Mouse (Mus musculus): ENCODE data around the gene Npr2. TPM values are rescaled to one million over a fixed set of nuclear protein-coding genes. Genes with fewer than 3 reads are reported as not detected.
A peak's percentile ranks its signal among the peaks of the same experiment; 100 is the strongest.
"Not testable (repeated sequence)": the region's sequence is repeated elsewhere in the genome, so short reads cannot be mapped to it uniquely, and the experiment has no call there.

The Npr2 gene
- 10 to 100 TPM; 49.0 to 50.1 TPM for total RNA-seq (2021)

- intact Hi-C loops (cut with DNase I): loop anchor here (1.0 to 5.0 kb wide), 3 partner anchors 25 to 231 kb away; partner anchors contain the start of gene Hint2
- peak; percentile 14 to 31 for DNase-seq (ENCODE audit: low spot score in 2 of 2)
Measured at GRCm38 (mm10) chr4:43631046-43631955, at the start of gene Npr2. TSS of gene Npr2 (plus strand) at chr4:43631935.

- intact Hi-C loops (cut with DNase I): no loop called here
- DNase-seq (ENCODE audit: low spot score in 2 of 2): no peak
Measured at GRCm38 (mm10) chr4:43582241-43582640, 49.5 kb upstream of the Npr2 start.

GRCm38 (mm10) chr4:43583421-43583820 lies 48.3 kb upstream of the Npr2 start:
- intact Hi-C loops (cut with DNase I): no loop called here
- DNase-seq (ENCODE audit: low spot score in 2 of 2): no peak

GRCm38 (mm10) chr4:43584444-43585416 lies 47.0 kb upstream of the Npr2 start, which contains the start of gene Msmp:
TSS of gene Msmp (minus strand) at chr4:43584494.
- intact Hi-C loops (cut with DNase I): no loop called here
- DNase-seq (ENCODE audit: low spot score in 2 of 2): no peak

- intact Hi-C loops (cut with DNase I): no loop called here
- no peak for DNase-seq (ENCODE audit: low spot score in 2 of 2)
Measured at GRCm38 (mm10) chr4:43585682-43586081, 46.1 kb upstream of the Npr2 start.

- DNase-seq (ENCODE audit: low spot score in 2 of 2): no peak
- intact Hi-C loops (cut with DNase I): no loop called here
Measured at GRCm38 (mm10) chr4:43586411-43586810, 45.3 kb upstream of the Npr2 start.

GRCm38 (mm10) chr4:43587681-43588080 lies 44.1 kb upstream of the Npr2 start:
- intact Hi-C loops (cut with DNase I): no loop called here
- DNase-seq (ENCODE audit: low spot score in 2 of 2): no peak

- intact Hi-C loops (cut with DNase I): no loop called here
Measured at GRCm38 (mm10) chr4:43591543-43591942, 40.2 kb upstream of the Npr2 start.

GRCm38 (mm10) chr4:43591961-43592360 lies 39.8 kb upstream of the Npr2 start:
- intact Hi-C loops (cut with DNase I): no loop called here
- DNase-seq (ENCODE audit: low spot score in 2 of 2): no peak

More at GRCm38 (mm10) chr4:43591543-43591942, 40.2 kb upstream of the Npr2 start:
- peak in 1 of 2 experiments; percentile 52 for DNase-seq (ENCODE audit: low spot score in 2 of 2)

- intact Hi-C loops (cut with DNase I): no loop called here
- DNase-seq (ENCODE audit: low spot score in 2 of 2): no peak
Measured at GRCm38 (mm10) chr4:43593453-43593852, 38.3 kb upstream of the Npr2 start.

- intact Hi-C loops (cut with DNase I); DNase-seq (ENCODE audit: low spot score in 2 of 2): not testable (repeated sequence)
Measured at GRCm38 (mm10) chr4:43596597-43596996, 35.1 kb upstream of the Npr2 start.

GRCm38 (mm10) chr4:43598200-43598599 lies 33.5 kb upstream of the Npr2 start:
- no peak for DNase-seq (ENCODE audit: low spot score in 2 of 2)
- intact Hi-C loops (cut with DNase I): no loop called here

- no peak for DNase-seq (ENCODE audit: low spot score in 2 of 2)
- intact Hi-C loops (cut with DNase I): no loop called here
Measured at GRCm38 (mm10) chr4:43598650-43599380, 32.9 kb upstream of the Npr2 start.

GRCm38 (mm10) chr4:43600195-43600934 lies 31.4 kb upstream of the Npr2 start:
- no peak for DNase-seq (ENCODE audit: low spot score in 2 of 2)
- intact Hi-C loops (cut with DNase I): no loop called here

GRCm38 (mm10) chr4:43604099-43604498 lies 27.6 kb upstream of the Npr2 start:
- intact Hi-C loops (cut with DNase I): no loop called here
- DNase-seq (ENCODE audit: low spot score in 2 of 2): no peak

- intact Hi-C loops (cut with DNase I): no loop called here
- no peak for DNase-seq (ENCODE audit: low spot score in 2 of 2)
Measured at GRCm38 (mm10) chr4:43604751-43605685, 26.7 kb upstream of the Npr2 start.

GRCm38 (mm10) chr4:43612534-43612933 lies 19.2 kb upstream of the Npr2 start:
- intact Hi-C loops (cut with DNase I): no loop called here
- DNase-seq (ENCODE audit: low spot score in 2 of 2): no peak

Measured in left cerebral cortex, postnatal 25 days (tissue).